Mouse (Mus musculus): ENCODE data around the gene Mydgf.

Mydgf gene

GRCm38 (mm10) chr17:56183658-56184103 lies at the start of gene Mydgf:
Gene Mydgf, minus strand, starts transcription at chr17:56183920.
- no peak; the same call in 1 of the 2 replicates for TF ChIP-seq GATA4 (IDR thresholded peaks at IDR 0.05; ENCODE audit: insufficient replicate concordance, low read length)

GRCm38 (mm10) chr17:56233389-56233788 lies 49.7 kb upstream of the Mydgf start:
- TF ChIP-seq GATA4 (IDR thresholded peaks at IDR 0.05; ENCODE audit: insufficient replicate concordance, low read length) = no peak

- TF ChIP-seq GATA4 (IDR thresholded peaks at IDR 0.05; ENCODE audit: insufficient replicate concordance, low read length) = no peak
These were observed 46.2 kb upstream of the Mydgf start for GRCm38 (mm10) chr17:56229943-56230342.

- TF ChIP-seq GATA4 (IDR thresholded peaks at IDR 0.05; ENCODE audit: insufficient replicate concordance, low read length) = no peak
These were observed 42.8 kb upstream of the Mydgf start for GRCm38 (mm10) chr17:56226566-56226965.

GRCm38 (mm10) chr17:56224916-56225315 lies 41.2 kb upstream of the Mydgf start:
- TF ChIP-seq GATA4 (IDR thresholded peaks at IDR 0.05; ENCODE audit: insufficient replicate concordance, low read length) = no peak

- no peak for TF ChIP-seq GATA4 (IDR thresholded peaks at IDR 0.05; ENCODE audit: insufficient replicate concordance, low read length)
These were observed 36.1 kb upstream of the Mydgf start for GRCm38 (mm10) chr17:56219805-56220204.

- TF ChIP-seq GATA4 (IDR thresholded peaks at IDR 0.05; ENCODE audit: insufficient replicate concordance, low read length) = no peak
These were observed 35.5 kb upstream of the Mydgf start for GRCm38 (mm10) chr17:56219251-56219650.

GRCm38 (mm10) chr17:56218377-56219191 lies 34.9 kb upstream of the Mydgf start, which contains the start of gene Dpp9:
Gene Dpp9, minus strand, starts transcription at chr17:56218905.
- TF ChIP-seq GATA4 (IDR thresholded peaks at IDR 0.05; ENCODE audit: insufficient replicate concordance, low read length) = peak; percentile 74; the same call in 1 of the 2 replicates

- no peak for TF ChIP-seq GATA4 (IDR thresholded peaks at IDR 0.05; ENCODE audit: insufficient replicate concordance, low read length)
These were observed 34.0 kb upstream of the Mydgf start for GRCm38 (mm10) chr17:56217670-56218069.

GRCm38 (mm10) chr17:56214229-56214628 lies 30.5 kb upstream of the Mydgf start:
- TF ChIP-seq GATA4 (IDR thresholded peaks at IDR 0.05; ENCODE audit: insufficient replicate concordance, low read length) = no peak

GRCm38 (mm10) chr17:56212676-56213075 lies 29.0 kb upstream of the Mydgf start:
- no peak for TF ChIP-seq GATA4 (IDR thresholded peaks at IDR 0.05; ENCODE audit: insufficient replicate concordance, low read length)

GRCm38 (mm10) chr17:56211090-56211489 lies 27.4 kb upstream of the Mydgf start:
- TF ChIP-seq GATA4 (IDR thresholded peaks at IDR 0.05; ENCODE audit: insufficient replicate concordance, low read length) = peak; percentile 88; the same call in 1 of the 2 replicates

- TF ChIP-seq GATA4 (IDR thresholded peaks at IDR 0.05; ENCODE audit: insufficient replicate concordance, low read length) = no peak
These were observed 25.1 kb upstream of the Mydgf start for GRCm38 (mm10) chr17:56208821-56209220.

GRCm38 (mm10) chr17:56207963-56208530 lies 24.3 kb upstream of the Mydgf start:
- no peak; the same call in 1 of the 2 replicates for TF ChIP-seq GATA4 (IDR thresholded peaks at IDR 0.05; ENCODE audit: insufficient replicate concordance, low read length)

- TF ChIP-seq GATA4 (IDR thresholded peaks at IDR 0.05; ENCODE audit: insufficient replicate concordance, low read length) = no peak
These were observed 23.4 kb upstream of the Mydgf start for GRCm38 (mm10) chr17:56206986-56207674.
